Mouse (Mus musculus) erythroblast, embryonic 14.5 days (primary cell): ENCODE results near the gene Nsfl1c.

Source experiments
- GATA1 ChIP-seq: IDR thresholded peaks from 2 replicates; pipeline ENCODE4 v1.6.1; 2012; ENCODE audit warnings: low read length, inconsistent platforms, mixed read lengths
- TAL1 ChIP-seq: IDR thresholded peaks from 3 replicates; pipeline ENCODE4 v1.6.1; 2012; ENCODE audit warnings: low read length, inconsistent platforms, mixed read lengths

- TF ChIP-seq GATA1 (no peak), TAL1 (no peak)
Measured at GRCm38 (mm10) chr2:151486496-151486895, 7.5 kb upstream of the Nsfl1c start.
